Mouse (Mus musculus) testis, adult 2 months (tissue): Measurements from ENCODE around the gene Higd2a.

ENCODE experiments used
- CTCF ChIP-seq: fragments of 200-500 bp; IDR thresholded peaks from 2 replicates; pipeline ENCODE4 v1.5.1; 2012; ENCODE audit warnings: low read depth, mild to moderate bottlenecking, inconsistent platforms, low read length, moderate library complexity; ENCODE audit not compliant: control insufficient read depth, insufficient read depth, insufficient replicate concordance
- POLR2A ChIP-seq: fragments of 200-500 bp; IDR thresholded peaks from 2 replicates; pipeline ENCODE4 v1.6.1; 2012; ENCODE audit warnings: low read depth, mild to moderate bottlenecking, inconsistent platforms, low read length, moderate library complexity; ENCODE audit not compliant: control insufficient read depth

- TF ChIP-seq CTCF (no peak), POLR2A (no peak)
Observed at GRCm38 (mm10) chr13:54572621-54573020, 17.4 kb upstream of the Higd2a start.
